Mouse (Mus musculus) right cerebral cortex, postnatal 36 days (tissue): ENCODE data around the gene Asf1b.
"Not testable (repeated sequence)": the region's sequence is repeated elsewhere in the genome, so short reads cannot be mapped to it uniquely, and the experiment has no call there.

Experiments
- DNase-seq, 2 experiments: peaks; one replicate each; pipeline ENCODE4 v3.0.0; 2022; ENCODE audit warnings: low spot score in 2 of 2, mixed read lengths in 1 of 2

Gene Asf1b

GRCm38 (mm10) chr8:83996567-83997505, 41.5 kb downstream of the Asf1b start:
- peak; percentile 60 to 73 for DNase-seq

DNA sequence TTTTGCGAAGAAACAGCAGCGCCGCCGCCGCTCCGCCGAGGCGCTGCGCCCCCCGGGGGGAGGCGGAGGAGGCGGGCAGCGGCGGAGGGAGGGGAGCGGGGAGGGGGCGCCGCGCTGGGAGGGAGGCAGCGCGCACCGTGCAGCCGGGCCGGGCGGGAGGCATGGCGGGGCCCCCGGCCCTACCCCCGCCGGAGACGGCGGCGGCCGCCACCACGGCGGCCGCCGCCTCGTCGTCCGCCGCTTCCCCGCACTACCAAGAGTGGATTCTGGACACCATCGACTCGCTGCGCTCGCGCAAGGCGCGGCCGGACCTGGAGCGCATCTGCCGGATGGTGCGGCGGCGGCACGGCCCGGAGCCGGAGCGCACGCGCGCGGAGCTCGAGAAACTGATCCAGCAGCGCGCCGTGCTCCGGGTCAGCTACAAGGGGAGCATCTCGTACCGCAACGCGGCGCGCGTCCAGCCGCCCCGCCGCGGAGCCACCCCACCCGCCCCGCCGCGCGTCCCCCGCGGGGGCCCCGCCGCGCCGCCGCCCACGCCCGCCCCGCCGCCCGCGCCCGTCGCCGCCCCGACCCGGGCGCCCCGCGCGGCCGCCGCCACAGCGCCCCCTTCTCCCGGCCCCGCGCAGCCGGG, 42.3 kb downstream of the Asf1b start, which contains the start of gene Samd1:
Samd1 (plus strand) TSS at position 162 of the 631 bp plus-strand sequence.
- DNase-seq, result no peak

DNA sequence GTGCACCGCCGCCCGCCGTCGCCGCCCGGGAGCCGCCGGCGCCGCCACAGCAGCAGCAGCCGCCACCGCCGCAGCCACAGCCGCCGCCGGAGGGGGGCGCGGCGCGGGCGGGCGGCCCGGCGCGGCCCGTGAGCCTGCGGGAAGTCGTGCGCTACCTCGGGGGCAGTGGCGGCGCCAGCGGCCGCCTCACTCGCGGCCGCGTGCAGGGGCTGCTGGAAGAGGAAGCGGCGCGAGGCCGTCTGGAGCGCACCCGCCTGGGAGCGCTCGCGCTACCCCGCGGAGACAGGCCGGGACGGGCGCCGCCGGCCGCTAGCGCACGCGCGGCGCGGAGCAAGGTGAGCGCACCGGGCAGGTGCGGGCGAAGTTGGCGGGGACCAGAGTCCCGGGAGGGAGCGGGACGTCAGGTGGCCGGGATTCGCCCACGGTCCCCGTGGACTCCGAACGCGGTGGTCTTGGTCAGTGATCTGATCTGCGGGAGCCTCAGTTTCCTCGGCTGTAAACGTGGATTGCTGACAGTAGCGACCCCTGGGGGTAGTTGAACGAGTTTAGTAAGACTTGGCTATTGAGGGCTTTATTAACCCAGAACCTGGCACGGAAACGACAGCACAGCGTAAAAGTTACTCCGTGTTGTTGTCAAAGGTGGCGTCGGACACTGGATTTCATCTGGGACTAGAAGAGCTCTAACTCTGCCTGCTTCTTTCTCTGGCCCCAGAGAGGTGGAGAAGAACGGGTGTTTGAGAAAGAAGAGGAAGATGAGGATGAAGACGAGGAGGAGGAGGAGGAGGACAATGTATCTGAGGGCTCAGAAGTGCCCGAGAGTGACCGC, 43.1 kb downstream of the Asf1b start:
- DNase-seq, result no peak

DNA sequence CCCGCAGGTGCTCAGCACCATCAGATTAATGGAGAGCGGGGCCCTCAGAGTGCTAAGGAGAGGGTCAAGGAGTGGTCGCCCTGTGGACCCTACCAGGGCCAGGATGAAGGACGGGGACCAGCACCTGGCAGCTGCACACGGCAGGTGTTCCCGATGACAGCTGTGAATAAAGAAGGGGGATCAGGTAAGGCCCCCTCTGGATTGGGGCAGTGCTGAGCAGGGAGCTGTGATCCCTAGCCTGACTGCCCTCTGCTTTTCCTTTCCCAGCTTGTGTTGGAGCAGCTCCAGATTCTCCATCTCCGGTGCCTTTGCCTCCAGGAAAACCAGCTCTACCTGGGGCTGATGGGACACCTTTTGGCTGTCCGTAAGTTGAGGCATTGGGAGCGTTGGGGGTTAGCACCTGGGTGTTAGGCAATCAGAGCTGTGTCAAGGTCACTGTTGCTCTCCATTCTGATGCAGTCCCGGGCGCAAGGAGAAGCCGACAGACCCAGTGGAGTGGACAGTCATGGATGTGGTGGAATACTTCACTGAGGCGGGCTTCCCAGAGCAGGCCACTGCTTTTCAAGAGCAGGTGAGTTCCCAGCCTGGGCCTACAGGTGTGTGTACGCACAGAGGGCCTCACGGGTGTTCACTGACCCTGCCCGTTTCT, 43.9 kb downstream of the Asf1b start:
- DNase-seq, result no peak

DNA sequence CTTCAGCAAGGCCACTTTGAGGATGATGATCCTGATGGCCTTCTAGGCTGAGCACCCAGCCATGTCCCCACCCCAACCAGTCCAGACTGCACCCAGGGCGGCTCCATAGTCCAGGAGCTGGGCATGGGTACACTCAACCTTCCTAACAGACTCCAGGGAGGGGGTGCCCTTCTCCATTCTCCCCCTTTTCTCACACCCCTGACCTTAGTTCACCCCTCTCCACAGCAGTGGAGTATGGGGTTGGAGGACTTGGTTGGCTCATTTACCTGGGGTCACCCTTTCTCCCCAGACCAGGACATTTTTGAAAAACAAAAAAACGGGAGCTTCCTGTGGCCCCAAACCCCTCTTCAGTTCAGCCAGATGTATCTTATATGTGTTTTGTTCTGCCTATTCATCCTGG, 44.5 kb downstream of the Asf1b start:
- no peak for DNase-seq

DNA sequence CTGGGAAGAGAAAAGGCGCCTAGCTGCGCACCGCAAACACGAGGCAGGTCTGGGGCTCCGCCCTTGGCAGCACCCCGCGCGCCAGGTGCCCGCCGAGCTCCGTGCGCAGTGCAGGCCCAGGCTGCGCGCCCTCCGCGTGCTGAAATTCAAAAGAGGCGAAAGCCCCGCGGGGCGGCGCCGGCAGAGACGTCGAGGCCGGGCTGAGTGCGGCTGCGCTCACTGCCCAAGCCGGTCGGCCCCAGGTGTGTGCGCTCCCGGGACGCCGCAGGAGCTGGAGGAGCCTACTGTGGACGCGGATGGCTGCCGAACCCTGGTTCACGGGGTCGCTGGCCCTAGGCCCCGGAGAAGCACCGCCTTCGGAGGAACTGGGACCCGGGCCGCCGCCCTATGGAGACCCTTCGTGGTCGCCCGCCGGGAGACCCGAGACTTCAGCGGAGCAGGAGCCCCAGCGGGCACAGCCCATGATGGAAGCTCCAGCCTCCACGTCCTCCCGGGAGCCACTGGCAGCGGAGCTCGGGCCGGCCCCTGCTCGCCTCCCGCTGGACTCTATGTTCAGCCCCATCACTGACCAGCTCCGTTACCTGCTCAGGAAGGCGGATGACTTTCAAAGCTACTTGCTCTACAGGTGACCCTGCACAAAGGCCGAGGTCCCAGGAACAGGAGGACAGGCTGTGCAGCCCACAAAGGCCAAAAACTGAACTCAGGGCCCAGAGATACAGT, 46.1 kb downstream of the Asf1b start, which contains the start of gene 1700067K01Rik:
1700067K01Rik (plus strand) TSS at position 222 of the 720 bp plus-strand sequence.
- DNase-seq, result no peak

GRCm38 (mm10) chr8:84002957-84003611, 47.8 kb downstream of the Asf1b start:
- DNase-seq, result no peak

DNA sequence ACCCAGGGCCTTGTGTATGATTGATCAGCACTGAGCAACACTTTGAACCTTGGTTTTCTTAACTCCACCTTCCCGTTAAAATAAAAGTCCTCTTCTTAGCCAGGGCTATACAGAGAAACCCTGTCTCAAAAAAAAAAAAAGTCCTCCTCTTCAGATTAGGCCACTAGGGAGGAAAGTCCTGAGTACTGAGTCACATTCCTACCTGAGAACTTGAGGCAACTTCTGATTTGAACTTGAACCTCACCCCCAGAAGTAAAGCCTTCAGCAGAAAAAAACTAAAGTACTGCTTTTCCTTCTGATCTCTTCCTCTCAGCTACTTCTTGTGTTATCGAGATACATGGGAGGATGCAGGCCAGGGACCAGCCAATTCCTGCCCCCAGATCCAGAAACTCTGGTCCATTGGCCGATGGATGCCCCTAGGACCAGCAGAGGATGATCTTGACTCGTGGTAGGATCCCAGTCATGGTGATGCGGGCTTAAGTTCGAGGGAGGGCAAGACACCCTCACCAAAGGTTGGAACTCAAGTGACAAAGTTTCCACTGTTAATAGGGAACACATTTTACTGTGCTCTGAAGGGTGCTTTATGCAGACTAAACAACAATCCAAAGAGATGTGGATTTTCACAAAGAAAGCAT, 48.4 kb downstream of the Asf1b start:
- DNase-seq, result no peak

DNA sequence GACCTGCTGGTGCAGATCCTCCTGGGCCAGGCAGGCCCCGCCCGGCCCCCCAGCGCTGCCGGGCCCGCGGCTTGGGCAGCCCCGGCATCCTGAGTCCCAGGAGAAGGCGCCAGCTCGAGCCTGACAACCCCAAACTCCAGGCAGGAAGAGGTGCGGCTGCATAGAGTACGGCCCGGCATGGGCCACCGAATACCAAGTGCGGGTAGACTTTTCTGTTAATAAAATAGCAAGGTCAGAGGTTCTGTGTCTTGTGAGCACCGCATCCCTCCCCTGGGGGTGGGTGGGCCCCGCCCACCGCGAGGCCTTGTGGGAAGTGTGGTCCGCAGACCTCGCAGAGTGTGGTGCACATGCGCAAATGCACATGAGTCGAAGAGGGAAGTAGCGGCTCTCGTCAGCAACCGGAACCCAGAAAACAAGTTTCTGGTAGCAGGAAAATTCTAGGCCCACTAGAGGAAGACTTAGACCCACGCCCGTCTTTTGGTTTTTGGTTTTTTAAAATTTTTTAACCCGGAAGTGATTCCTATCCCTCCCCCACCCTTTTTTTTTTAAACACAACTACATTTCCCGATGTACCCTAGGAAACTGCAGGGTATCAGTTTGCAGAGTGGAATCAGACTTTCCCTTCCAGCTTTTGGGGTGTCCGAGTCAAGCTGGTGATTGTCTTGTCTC, 49.4 kb downstream of the Asf1b start:
- peak; percentile 87 to 91 for DNase-seq

DNA sequence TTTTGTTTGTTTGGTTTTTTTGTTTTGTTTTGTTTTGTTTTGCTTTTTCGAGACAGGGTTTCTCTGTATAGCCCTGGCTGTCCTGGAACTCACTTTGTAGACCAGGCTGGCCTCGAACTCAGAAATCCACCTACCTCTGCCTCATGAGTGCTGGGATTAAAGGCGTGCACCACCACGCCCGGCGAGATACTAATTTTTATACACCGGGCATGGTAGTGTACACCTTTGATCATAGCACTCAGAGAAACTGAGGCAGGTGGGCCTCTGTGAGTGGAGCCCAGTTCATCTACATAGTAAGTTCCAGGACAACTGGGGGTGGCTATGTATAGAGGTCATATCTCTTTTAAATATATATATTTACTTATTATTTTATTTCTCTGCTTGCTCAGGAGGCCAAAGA, 50.2 kb downstream of the Asf1b start:
- DNase-seq, result not testable (repeated sequence)

GRCm38 (mm10) chr8:84008362-84008761, 53.1 kb downstream of the Asf1b start:
- DNase-seq, result no peak

GRCm38 (mm10) chr8:84009876-84010275, 54.6 kb downstream of the Asf1b start:
- DNase-seq, result peak; percentile 72 to 76

DNA sequence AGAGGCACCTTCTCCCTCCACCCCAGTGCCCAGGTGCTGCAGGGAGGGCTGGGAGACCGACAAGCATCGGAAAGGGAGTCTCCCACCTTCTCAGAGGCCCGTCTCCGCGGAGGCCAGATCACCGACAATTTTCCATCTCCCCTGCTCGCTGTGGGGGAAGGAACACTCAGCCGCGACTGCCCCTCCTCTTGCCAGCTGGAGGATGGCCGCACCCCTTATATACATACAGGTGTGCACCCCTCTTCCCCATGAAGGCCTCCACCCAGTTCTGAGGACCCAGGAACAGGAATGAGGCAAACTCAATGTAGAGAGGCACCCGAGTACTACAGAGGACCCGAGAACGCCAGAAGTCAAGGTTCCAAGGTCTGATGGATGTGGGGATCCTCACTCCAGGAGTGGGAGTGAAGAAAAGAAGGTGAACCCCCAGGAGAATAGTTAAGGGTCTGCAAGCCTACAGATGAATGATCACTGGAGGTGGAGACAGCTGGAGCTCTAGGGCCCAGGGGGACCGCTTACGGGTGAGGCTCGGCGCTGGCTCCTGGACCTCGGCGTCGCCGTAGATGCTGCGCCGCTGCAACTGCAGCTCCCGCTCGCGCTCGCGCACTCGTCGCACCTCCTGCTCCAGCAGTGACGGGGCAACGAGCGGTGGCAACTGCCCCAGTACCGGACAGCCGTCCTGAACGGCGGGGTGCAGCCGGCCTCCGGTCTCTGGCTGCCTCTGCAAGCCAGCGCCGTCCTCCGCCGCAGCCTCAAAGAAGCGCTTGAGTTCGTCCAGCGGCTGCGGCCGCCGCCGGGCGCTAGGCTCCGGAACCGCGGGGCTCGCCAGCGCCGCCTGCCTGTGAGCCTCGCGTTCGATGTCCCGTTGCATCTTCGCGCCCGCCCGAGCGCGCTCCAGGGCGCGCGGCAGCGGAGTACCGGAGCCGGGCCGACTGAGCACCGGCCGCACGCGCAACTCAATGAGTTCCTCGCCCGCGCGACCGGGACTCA, 55.6 kb downstream of the Asf1b start:
- DNase-seq, result peak in 1 of 2 experiments; percentile 46

DNA sequence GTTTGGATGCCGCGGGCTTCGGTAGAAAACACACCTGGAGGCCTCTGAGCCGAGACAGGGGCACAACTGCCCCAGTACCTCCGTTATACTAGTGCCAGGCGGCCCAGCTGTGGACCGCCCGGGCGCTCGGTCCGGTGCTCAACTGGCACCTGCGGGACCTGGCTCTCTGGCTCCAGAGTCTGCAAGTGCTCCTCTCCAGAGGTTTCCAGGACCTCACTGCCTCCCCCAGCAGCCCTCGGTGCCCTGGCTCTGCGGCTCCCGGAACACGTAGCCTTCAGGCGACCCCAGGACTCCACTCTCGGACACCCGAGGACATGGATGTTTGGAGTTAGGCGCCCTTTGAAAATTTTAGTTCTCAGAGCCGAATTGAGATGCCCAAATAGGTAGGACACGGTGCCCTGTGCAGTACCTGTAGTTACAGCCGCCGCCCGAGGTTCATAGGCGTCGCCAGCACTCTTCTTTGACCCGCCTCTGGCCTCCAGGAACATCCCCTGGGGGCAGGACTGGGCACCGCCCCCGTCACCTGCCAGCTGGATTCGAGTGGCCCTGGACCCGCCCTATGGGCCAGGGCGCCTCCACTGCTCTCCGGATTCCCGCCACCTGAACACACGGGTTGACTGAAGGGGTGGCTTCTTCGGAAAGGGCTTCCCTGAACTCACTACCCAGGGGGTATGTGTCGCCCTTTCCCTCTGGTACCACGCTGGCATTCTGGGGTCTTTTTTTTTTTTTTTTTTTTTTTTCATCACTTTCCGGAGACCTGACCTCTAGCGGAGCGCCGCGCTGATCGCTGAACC, 56.6 kb downstream of the Asf1b start, which contains the start of gene 2210011C24Rik:
2210011C24Rik (minus strand) TSS at position 467 of the 794 bp plus-strand sequence.
- no peak for DNase-seq

DNA sequence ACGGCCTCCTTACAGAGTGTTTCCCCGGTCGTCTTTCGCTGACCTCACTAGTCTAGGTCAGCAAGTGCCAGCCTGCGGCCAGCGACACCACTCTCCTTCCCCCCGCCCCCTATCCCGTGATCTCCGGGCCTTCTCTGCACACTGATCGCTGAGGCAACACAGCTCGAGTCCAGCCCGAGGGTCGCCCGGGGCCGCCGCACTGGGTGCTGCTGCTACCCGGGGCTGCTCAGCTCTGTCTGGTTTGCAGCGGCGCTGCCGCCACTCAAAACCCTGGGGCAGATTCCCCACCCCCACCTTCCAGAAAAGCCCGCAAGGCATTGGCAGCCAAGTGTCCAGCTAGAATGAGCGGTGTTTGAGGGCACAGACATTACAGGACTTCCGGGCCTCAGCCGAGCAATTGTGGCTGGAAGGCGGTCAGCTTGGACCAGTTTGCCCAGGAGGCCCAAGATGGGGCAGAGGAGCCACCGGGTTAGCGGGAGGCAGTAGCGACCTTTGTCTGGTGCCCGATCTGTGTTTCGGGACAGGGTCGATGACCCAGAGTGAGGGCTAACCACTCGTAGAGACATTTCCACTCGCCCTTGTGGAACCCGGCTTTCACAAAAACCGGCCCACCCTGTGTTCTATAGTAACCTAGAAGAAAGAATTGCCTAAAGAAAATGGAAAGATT, 57.3 kb downstream of the Asf1b start:
- DNase-seq, result no peak

DNA sequence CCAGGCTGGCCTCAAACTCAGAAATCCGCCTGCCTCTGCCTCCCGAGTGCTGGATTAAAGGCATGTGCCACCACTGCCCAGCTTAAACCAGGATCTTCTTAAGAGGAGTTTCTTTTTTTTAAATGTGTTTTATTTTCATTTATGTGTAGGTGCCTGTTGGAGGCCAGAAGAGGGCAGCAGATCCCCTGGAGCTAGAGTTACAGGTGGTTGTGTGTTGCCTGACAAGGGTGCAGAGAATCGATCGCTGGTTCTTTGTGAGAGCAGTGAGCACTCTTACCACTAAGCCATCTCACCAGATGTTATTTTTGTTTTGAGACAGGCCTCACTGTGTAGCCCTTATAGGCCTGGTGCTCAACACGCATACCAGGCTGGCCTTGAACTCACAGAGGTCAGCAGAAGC, 60.5 kb downstream of the Asf1b start:
- DNase-seq, result no peak
